Mouse (Mus musculus): ENCODE results near the gene Fxyd2.

- no peak for TF ChIP-seq CTCF (IDR thresholded peaks at IDR 0.05; ENCODE audit: control insufficient read depth, insufficient read depth, low read length)
- TF ChIP-seq POLR2A (IDR thresholded peaks at IDR 0.05; ENCODE audit: borderline replicate concordance, control insufficient read depth, low read depth, low read length), result no peak
Measured at GRCm38 (mm10) chr9:45412700-45413477, 13.4 kb downstream of the Fxyd2 start.

Measured in bone marrow, adult 2 months (tissue).